Mouse (Mus musculus) monocyte, adult 2 months (primary cell): ENCODE measurements around the gene Ccr4.
"Not testable (repeated sequence)": the region's sequence is repeated elsewhere in the genome, so short reads cannot be mapped to it uniquely, and the experiment has no call there.

Experiments
- DNase-seq, 2 experiments: peaks; one replicate each; pipeline ENCODE4 v3.0.0; 2022; ENCODE audit warnings: low spot score in 2 of 2, low read depth in 1 of 2

Gene Ccr4

GRCm38 (mm10) chr9:114522501-114522900 is 17.8 kb upstream of the Ccr4 start:
- DNase-seq, result no peak

GRCm38 (mm10) chr9:114522041-114522440 is 17.3 kb upstream of the Ccr4 start:
- no peak for DNase-seq

- DNase-seq, result not testable (repeated sequence)
Observed at GRCm38 (mm10) chr9:114520529-114520928, 15.8 kb upstream of the Ccr4 start.

- no peak for DNase-seq
Observed at GRCm38 (mm10) chr9:114518812-114519477, 14.2 kb upstream of the Ccr4 start.

GRCm38 (mm10) chr9:114517924-114518497 is 13.3 kb upstream of the Ccr4 start:
- DNase-seq, result no peak

- DNase-seq, result no peak
Observed at GRCm38 (mm10) chr9:114515364-114515763, 10.6 kb upstream of the Ccr4 start, which contains the start of gene C130032M10Rik. Gene C130032M10Rik, plus strand, starts transcription at chr9:114515697.

- DNase-seq, result no peak
Observed at GRCm38 (mm10) chr9:114512831-114513230, 8.1 kb upstream of the Ccr4 start.

GRCm38 (mm10) chr9:114509785-114510184 is 5.1 kb upstream of the Ccr4 start:
- DNase-seq, result no peak

- no peak for DNase-seq
Observed at GRCm38 (mm10) chr9:114507421-114507820, 2.7 kb upstream of the Ccr4 start.

- DNase-seq, result no peak
Observed at GRCm38 (mm10) chr9:114506564-114506963, 1.8 kb upstream of the Ccr4 start.

- DNase-seq, result no peak
Observed at GRCm38 (mm10) chr9:114502711-114503427, 1.8 kb downstream of the Ccr4 start.

- no peak for DNase-seq
Observed at GRCm38 (mm10) chr9:114501913-114502312, 2.8 kb downstream of the Ccr4 start.

- DNase-seq, result no peak
Observed at GRCm38 (mm10) chr9:114501111-114501510, 3.6 kb downstream of the Ccr4 start.

GRCm38 (mm10) chr9:114499783-114500515 is 4.8 kb downstream of the Ccr4 start:
- no peak for DNase-seq

- DNase-seq, result peak; percentile 18 to 29
Observed at GRCm38 (mm10) chr9:114498218-114498617, 6.5 kb downstream of the Ccr4 start.

- no peak for DNase-seq
Observed at GRCm38 (mm10) chr9:114496469-114496868, 8.2 kb downstream of the Ccr4 start.

- no peak for DNase-seq
Observed at GRCm38 (mm10) chr9:114487481-114488258, 17.0 kb downstream of the Ccr4 start.

GRCm38 (mm10) chr9:114486808-114487207 is 17.9 kb downstream of the Ccr4 start:
- DNase-seq, result no peak

GRCm38 (mm10) chr9:114484771-114485170 is 19.9 kb downstream of the Ccr4 start:
- DNase-seq, result no peak

- no peak for DNase-seq
Observed at GRCm38 (mm10) chr9:114480940-114481339, 23.8 kb downstream of the Ccr4 start.

- DNase-seq, result no peak
Observed at GRCm38 (mm10) chr9:114477019-114477418, 27.7 kb downstream of the Ccr4 start.
